Mouse (Mus musculus): ENCODE results near the gene Ncoa5. TPM values are rescaled to one million over a fixed set of nuclear protein-coding genes. Genes with fewer than 3 reads are reported as not detected.

Gene Ncoa5
- polyA plus RNA-seq, 1 experiment from 2014 or later = 11.9 TPM

- no peak overlapping the region for H3K4me3 ChIP-seq (ENCODE audit: low read depth, low read length)
- no peaks in the 10 kb centered on the region for H3K4me1 ChIP-seq (replicated peaks; ENCODE audit: control insufficient read depth, insufficient read depth, low read length)
- peak; percentile 99 for TF ChIP-seq CTCF (IDR thresholded peaks at IDR 0.05; ENCODE audit: low read depth)
- H3K4me2 ChIP-seq (replicated peaks; ENCODE audit: low read depth) = no peak overlapping the region
- H3K27me3 ChIP-seq (replicated peaks; ENCODE audit: control insufficient read depth, insufficient read depth, low read length) = peaks cover 34% of the 10 kb centered on the region
- H3K27ac ChIP-seq (ENCODE audit: low read depth, low read length) = no peak overlapping the region
- no peaks in the 10 kb centered on the region for H3K36me3 ChIP-seq (ENCODE audit: control insufficient read depth, insufficient read depth)
- no peaks in the 10 kb centered on the region for H3K9me3 ChIP-seq (ENCODE audit: control insufficient read depth)
- peak; percentile 27; the same call in 1 of the 2 replicates for ATAC-seq
- H3K9ac ChIP-seq (ENCODE audit: low read depth, low read length) = no peak overlapping the region
- 33% methylated on average over 2 of the region's 2 CpGs for WGBS
Observed at GRCm38 (mm10) chr2:165074937-165075336, 40.3 kb upstream of the Ncoa5 start.

DNA sequence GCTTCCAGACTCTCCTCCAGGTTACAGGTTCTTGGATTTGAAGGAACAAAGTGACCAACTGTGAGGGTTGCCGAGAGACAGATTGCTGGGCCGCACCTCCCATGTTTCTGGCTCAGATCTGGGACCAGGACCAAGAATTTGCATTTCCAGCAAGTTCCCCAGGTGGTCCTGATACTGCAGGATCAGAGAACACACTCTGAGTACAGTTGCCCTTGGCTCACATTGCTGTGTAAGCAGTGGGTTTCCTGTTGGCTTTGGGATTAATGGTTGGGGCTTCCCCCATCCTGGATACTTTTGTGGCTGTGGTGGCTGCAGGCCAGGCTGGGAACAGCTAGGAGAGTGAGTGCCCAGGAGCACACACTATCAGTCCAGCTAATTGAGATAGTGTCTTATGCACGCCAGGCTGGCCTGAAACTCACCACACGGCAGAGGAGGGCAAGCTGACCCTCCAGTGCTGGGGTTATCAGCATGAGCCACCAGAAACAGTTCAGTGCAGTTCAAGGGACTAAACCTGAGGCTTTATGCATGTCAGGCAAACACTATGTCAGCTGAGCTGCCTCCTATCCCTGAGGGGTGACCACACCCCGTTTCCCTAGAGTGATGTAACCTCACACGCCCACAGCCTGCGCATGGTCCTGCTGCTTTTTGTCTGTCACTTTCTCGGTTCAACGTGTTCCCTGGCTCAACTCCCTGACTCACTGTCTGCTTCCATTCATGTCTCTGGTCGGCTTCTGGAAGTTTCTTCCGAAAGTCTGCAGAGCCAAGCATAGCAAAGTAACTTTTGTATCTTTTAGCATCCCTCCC lies 39.6 kb upstream of the Ncoa5 start:
- no peak for TF ChIP-seq CTCF (IDR thresholded peaks at IDR 0.05; ENCODE audit: low read depth)
- Histone ChIP-seq H3K9ac (ENCODE audit: low read depth, low read length) (no peak overlapping the region), H3K4me3 (ENCODE audit: low read depth, low read length) (no peak overlapping the region), H3K9me3 (ENCODE audit: control insufficient read depth) (no peaks in the 10 kb centered on the region), H3K27me3 (replicated peaks; ENCODE audit: control insufficient read depth, insufficient read depth, low read length) (peaks cover 32% of the 10 kb centered on the region), H3K4me2 (replicated peaks; ENCODE audit: low read depth) (no peak overlapping the region), H3K36me3 (ENCODE audit: control insufficient read depth, insufficient read depth) (no peaks in the 10 kb centered on the region), H3K4me1 (replicated peaks; ENCODE audit: control insufficient read depth, insufficient read depth, low read length) (no peaks in the 10 kb centered on the region), H3K27ac (ENCODE audit: low read depth, low read length) (no peak overlapping the region)
- ATAC-seq = no peak
- 36% methylated on average over 11 of the region's 11 CpGs for WGBS

- no peak overlapping the region for H3K9ac ChIP-seq (ENCODE audit: low read depth, low read length)
- no peak overlapping the region for H3K4me2 ChIP-seq (replicated peaks; ENCODE audit: low read depth)
- H3K36me3 ChIP-seq (ENCODE audit: control insufficient read depth, insufficient read depth) = no peaks in the 10 kb centered on the region
- ATAC-seq = no peak
- peaks cover 28% of the 10 kb centered on the region for H3K27me3 ChIP-seq (replicated peaks; ENCODE audit: control insufficient read depth, insufficient read depth, low read length)
- H3K4me1 ChIP-seq (replicated peaks; ENCODE audit: control insufficient read depth, insufficient read depth, low read length) = no peaks in the 10 kb centered on the region
- no peak overlapping the region for H3K27ac ChIP-seq (ENCODE audit: low read depth, low read length)
- H3K9me3 ChIP-seq (ENCODE audit: control insufficient read depth) = no peaks in the 10 kb centered on the region
- no peak for TF ChIP-seq CTCF (IDR thresholded peaks at IDR 0.05; ENCODE audit: low read depth)
- H3K4me3 ChIP-seq (ENCODE audit: low read depth, low read length) = no peak overlapping the region
- 27% methylated on average over 8 of the region's 9 CpGs for WGBS
Observed at GRCm38 (mm10) chr2:165073381-165073781, 38.7 kb upstream of the Ncoa5 start.

- H3K4me3 ChIP-seq (ENCODE audit: low read depth, low read length) = no peak overlapping the region
- no peaks in the 10 kb centered on the region for H3K36me3 ChIP-seq (ENCODE audit: control insufficient read depth, insufficient read depth)
- H3K9ac ChIP-seq (ENCODE audit: low read depth, low read length) = no peak overlapping the region
- H3K4me1 ChIP-seq (replicated peaks; ENCODE audit: control insufficient read depth, insufficient read depth, low read length) = no peaks in the 10 kb centered on the region
- peak; percentile 78 for TF ChIP-seq CTCF (IDR thresholded peaks at IDR 0.05; ENCODE audit: low read depth)
- ATAC-seq = no peak
- peaks cover 10% of the 10 kb centered on the region for H3K27me3 ChIP-seq (replicated peaks; ENCODE audit: control insufficient read depth, insufficient read depth, low read length)
- no peak overlapping the region for H3K27ac ChIP-seq (ENCODE audit: low read depth, low read length)
- H3K9me3 ChIP-seq (ENCODE audit: control insufficient read depth) = no peaks in the 10 kb centered on the region
- H3K4me2 ChIP-seq (replicated peaks; ENCODE audit: low read depth) = no peak overlapping the region
- WGBS = 22% methylated on average over 23 of the region's 23 CpGs
Observed at GRCm38 (mm10) chr2:165070096-165070816, 35.6 kb upstream of the Ncoa5 start.

GRCm38 (mm10) chr2:165068806-165069205 lies 34.1 kb upstream of the Ncoa5 start:
- H3K4me1 ChIP-seq (replicated peaks; ENCODE audit: control insufficient read depth, insufficient read depth, low read length) = no peaks in the 10 kb centered on the region
- WGBS = 71% methylated on average over 2 of the region's 2 CpGs
- TF ChIP-seq CTCF (IDR thresholded peaks at IDR 0.05; ENCODE audit: low read depth) = no peak
- no peaks in the 10 kb centered on the region for H3K36me3 ChIP-seq (ENCODE audit: control insufficient read depth, insufficient read depth)
- no peak for ATAC-seq
- no peaks in the 10 kb centered on the region; the same call in none of the 2 replicates for H3K27me3 ChIP-seq (replicated peaks; ENCODE audit: control insufficient read depth, insufficient read depth, low read length)
- no peak overlapping the region for H3K4me2 ChIP-seq (replicated peaks; ENCODE audit: low read depth)
- H3K9ac ChIP-seq (ENCODE audit: low read depth, low read length) = no peak overlapping the region
- H3K4me3 ChIP-seq (ENCODE audit: low read depth, low read length) = no peak overlapping the region
- H3K27ac ChIP-seq (ENCODE audit: low read depth, low read length) = no peak overlapping the region
- H3K9me3 ChIP-seq (ENCODE audit: control insufficient read depth) = no peaks in the 10 kb centered on the region

DNA sequence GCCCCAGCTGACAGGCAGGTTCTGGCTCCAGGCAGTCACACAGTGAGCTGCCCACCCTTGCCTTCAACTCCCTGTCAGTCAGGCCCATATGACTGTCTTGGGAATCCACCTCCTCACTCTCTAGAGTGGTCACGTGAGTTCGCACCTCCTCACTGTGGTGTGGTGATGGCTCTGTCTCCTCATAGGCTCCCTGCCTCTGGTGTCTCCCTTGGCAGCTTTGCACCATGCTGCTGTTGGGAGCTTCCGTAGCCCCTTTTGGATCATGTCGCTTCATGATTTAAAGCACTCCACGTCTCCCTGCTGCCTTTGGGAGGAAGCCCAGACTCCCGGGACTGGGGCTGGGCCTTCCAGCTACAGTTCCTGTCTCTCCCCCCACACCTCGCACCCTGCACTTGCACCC lies 29.8 kb upstream of the Ncoa5 start:
- H3K4me1 ChIP-seq (replicated peaks; ENCODE audit: control insufficient read depth, insufficient read depth, low read length) = no peaks in the 10 kb centered on the region
- ATAC-seq = no peak
- H3K4me2 ChIP-seq (replicated peaks; ENCODE audit: low read depth) = no peak overlapping the region
- H3K27ac ChIP-seq (ENCODE audit: low read depth, low read length) = no peak overlapping the region
- H3K27me3 ChIP-seq (replicated peaks; ENCODE audit: control insufficient read depth, insufficient read depth, low read length) = no peaks in the 10 kb centered on the region
- H3K9me3 ChIP-seq (ENCODE audit: control insufficient read depth) = no peaks in the 10 kb centered on the region
- H3K36me3 ChIP-seq (ENCODE audit: control insufficient read depth, insufficient read depth) = no peaks in the 10 kb centered on the region
- TF ChIP-seq CTCF (IDR thresholded peaks at IDR 0.05; ENCODE audit: low read depth) = no peak
- H3K4me3 ChIP-seq (ENCODE audit: low read depth, low read length) = no peak overlapping the region
- no peak overlapping the region for H3K9ac ChIP-seq (ENCODE audit: low read depth, low read length)
- WGBS = 46% methylated on average over 7 of the region's 7 CpGs

Measured in intestine, postnatal 0 days (tissue).